Mouse (Mus musculus) cerebellum, postnatal 25 days (tissue): ENCODE results near the gene Pip5k1a.
"Not testable (repeated sequence)": the region's sequence is repeated elsewhere in the genome, so short reads cannot be mapped to it uniquely, and the experiment has no call there.

ENCODE experiments used
- DNase-seq, 2 experiments: peaks; one replicate each; pipeline ENCODE4 v3.0.0; 2021; ENCODE audit warnings: mixed read lengths in 2 of 2

Pip5k1a gene

DNA sequence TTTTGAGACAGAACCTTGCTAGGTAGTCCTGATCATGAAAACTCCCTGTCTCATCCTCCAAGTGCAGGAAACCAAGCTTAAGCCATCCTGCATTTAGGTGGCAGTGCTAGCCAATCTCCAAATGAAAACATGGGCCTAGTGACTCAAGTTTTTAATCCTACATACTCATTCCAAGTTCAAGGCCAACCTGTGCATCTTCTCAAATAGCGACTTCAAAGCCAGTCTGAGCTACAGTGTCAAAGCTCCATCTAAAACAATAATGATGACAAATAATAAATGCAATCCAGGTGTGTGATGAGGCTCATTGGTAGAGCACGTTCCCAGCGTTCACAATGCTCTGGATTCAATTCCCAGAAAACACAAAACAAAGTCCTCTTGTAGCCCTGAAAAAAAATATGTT is 65.1 kb downstream of the Pip5k1a start:
- no peak for DNase-seq

DNA sequence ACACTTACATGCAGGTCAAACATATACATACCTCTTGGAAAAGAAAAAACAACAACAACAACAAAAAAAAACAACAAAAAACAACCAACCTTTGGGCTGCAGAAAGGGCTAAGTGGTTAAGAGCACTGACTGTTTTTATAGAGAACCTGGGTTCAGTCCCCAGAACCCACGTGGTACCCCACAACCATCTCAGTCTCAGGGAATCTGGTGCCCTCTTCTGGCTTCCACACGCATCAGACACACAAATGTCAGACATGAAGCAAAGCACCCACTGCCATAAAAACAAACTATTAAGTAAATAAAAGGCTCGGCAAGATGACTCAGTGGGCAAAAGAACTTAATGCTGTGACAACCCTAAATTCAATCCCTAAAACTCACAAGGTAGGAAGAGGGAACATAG is 76.8 kb downstream of the Pip5k1a start:
- no peak for DNase-seq

DNA sequence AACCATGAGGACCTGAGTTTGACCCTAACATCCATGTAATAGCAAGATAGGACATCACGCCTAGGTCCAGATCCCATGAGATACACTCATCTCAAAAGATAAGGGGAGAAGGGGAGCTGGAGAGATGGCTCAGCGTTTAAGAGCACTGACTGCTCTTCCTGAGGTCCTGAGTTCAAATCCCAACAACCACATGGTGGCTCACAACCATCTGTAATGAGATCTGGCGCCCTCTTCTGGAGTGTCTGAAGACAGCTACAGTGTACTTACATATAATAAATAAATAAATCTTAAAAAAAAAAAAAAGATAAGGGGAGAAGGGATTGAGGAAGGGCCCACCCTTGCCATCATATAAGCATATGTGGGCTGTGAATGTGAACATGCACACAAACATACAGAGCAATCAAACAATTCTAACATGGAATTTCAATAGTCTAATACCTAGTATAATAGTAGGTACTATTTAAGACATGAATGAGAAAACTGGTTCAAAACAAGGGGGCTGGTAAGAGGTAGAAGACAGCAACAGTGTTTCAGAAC is 77.4 kb downstream of the Pip5k1a start:
- DNase-seq: not testable (repeated sequence)

DNA sequence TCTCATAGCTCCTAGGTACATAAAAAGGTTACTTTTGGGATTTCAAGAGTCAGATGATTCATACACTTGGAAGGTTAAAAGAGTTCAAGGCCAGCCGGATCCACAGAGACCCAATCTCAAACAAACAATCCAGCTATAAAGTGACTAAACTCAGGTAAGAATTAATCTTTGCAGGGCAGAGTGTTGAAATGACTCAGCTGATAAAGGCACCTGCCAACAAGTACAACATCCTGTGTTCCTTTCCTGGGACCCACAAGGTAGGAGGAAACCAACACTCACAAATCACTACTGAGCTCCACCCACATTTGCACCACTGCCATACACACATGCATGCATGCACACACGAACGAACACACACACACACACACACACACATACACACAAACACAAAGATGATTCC is 78.1 kb downstream of the Pip5k1a start:
- DNase-seq: no peak

DNA sequence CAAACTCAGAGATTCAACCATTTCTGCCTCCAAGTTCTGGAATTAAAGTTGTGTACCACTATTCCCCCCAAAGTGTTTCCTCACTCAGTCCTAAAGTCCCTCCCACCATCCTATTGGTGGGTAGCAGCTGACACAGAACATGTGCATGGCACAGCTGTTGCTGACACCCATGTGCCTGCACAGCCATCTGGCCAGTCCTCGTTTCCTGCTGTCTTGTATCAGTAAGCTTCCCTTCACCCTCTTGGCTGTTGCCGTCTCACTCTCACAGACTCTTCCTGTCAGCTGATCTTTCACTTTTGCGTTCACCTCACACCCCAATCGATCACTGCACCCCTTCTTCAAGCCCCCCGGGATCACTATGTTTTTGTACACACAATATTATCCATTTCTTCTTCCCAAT is 79.0 kb downstream of the Pip5k1a start:
- DNase-seq: no peak

DNA sequence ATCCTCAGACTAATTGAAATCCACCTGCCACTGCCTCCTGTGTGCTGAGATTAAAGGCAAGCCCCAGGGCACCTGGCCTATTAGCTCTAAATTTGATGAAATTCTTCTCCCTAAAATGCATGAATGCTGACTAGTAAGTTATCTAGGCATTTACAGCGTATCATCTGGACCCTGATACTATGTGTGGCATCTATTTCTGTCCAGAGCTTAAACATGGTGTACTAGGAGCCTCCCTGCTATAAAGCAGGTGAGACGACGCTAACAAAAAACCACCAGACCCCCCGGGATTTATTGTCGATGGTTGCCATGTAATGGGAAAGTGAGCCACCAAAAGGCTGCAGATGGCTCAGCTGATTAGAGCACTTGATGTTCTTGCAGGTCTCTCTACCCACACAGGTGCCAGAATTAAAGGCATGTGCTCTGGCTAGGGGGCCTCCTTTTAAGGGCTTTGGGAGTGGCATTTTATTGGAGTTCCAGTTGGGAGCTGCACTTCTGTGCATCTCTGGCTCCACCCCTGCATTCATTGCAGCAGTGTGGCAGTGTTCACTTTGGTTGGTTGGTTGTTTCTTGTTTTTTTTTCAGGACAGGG is 79.6 kb downstream of the Pip5k1a start:
- no peak for DNase-seq

DNA sequence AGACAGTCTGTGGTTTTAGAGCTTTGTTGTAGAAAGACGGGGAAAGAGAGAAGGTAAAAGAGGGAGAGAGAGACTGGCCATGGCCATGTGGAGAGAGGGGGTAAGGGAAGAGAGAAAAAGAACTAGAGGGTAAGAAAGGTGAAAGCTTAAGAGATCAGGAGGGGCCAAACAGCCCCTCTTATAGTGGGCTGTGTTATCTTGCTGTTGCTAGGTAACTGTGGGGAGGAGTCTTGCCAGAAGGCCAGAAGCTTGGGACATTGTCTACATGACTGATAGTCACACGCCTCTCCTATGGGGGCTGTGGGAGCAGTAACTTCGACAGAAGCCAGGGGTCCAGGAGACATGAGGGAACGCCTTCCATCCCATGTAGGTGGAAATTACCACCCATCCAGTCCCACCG is 81.5 kb downstream of the Pip5k1a start:
- DNase-seq: no peak

DNA sequence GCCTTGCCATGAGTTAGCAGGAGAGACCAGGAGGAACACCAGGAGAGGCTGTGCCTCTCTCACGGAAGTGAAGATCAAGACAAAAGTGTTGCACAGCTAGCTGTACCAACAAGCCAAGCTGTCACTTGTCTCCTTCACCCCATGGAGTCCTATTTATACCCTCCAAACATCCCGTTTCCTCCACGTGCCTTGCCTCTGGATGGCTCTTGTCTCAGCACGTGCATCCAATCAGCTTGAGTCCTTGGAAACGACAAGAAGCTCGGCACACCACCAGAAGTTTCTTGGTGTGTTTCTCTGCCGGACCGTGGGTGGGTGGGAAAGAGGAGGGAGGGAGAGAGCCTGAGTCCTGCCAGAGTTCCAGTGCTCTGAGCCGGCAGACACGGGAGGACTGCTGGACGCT is 82.2 kb downstream of the Pip5k1a start:
- peak in 1 of 2 experiments; percentile 22 for DNase-seq

DNA sequence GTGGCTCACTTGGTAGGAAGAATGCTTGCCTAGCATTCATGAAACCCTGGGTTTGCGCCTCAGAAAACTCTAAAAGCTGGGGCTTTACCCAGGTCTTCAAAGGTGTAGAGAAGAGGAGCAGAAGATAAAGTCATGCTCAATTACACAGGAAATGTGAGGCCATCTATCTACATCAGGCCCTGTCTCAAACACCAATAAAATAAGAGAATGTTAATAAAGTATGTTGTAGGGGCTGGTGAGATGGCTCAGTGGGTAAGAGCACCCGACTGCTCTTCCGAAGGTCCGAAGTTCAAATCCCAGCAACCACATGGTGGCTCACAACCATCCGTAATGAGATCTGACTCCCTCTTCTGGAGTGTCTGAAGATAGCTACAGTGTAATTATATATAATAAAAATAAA is 85.8 kb downstream of the Pip5k1a start:
- DNase-seq: not testable (repeated sequence)

DNA sequence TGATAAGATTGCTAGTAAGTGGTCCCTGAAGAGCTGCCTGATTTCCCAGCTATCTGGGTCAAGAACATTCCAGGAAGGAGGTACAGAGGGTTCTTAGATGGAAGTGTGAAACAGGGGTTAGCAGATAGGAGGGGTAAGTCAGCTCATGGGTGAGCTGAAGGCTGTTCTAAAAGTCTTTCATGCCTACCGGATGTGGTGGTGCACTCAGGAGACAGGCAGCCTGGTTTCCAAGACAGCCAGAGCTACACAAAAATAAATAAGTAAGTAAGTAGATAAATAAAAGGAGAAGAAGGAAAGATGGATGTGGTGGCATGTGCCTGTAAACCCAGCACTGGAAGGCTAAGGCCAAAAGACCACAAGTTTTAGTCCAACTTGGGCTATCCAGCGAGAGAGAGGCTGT is 88.0 kb downstream of the Pip5k1a start:
- DNase-seq: no peak

DNA sequence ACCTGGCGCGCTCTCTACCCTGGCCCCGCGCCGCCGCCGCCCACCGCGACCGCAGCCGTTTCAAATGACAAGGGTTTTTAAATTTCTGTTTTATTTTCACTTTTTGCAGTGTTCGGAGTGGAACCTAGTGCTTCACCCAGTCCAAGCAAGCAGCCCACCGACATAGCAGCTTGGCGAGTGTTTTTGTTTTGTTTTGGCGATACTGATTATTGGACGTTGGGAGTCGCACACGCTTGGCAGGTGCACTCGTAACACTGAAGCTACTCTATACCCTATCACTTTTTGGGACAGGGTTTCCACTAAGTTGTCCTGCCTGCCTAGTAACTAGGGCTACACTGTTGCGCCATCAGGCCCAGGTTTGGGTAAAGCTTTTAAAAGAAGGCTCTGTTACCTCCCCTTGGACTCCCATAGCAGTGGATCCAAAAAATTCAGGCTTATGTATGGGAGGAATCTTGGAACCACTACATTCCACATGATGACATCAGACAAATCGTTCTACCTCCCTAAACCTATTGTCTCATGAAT is 90.1 kb downstream of the Pip5k1a start:
- no peak for DNase-seq

DNA sequence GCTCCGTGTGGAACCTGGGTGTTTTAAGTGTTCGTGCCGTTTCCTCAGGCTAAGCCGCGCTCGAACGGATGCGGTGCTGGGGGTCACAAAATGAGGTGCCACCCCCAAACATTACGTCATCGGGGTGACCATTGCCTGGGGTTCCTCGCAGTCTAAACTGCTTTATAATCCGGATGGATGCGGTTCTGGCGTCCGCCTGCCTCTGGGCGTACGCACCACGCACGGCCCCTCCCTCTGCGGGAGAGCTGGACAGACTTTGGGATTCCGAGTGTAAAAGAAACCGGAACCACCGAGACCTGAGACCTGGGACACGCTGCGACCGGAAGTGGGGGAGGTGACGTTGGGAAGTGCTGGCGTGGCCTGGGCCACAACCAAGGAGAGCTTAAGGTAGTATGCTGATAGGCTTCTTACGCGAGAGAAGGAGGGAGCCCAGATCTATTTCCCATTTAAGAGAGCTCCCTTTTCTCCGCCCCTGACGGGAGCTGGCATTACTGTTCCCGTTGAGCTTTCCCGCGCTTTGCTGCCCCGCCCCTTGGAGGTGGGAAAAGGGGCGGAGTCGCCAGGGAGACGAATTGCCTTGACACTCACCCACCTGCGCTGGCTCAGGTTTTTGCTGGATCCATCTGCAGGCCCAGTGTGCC is 90.7 kb downstream of the Pip5k1a start:
- DNase-seq: peak; percentile 97

DNA sequence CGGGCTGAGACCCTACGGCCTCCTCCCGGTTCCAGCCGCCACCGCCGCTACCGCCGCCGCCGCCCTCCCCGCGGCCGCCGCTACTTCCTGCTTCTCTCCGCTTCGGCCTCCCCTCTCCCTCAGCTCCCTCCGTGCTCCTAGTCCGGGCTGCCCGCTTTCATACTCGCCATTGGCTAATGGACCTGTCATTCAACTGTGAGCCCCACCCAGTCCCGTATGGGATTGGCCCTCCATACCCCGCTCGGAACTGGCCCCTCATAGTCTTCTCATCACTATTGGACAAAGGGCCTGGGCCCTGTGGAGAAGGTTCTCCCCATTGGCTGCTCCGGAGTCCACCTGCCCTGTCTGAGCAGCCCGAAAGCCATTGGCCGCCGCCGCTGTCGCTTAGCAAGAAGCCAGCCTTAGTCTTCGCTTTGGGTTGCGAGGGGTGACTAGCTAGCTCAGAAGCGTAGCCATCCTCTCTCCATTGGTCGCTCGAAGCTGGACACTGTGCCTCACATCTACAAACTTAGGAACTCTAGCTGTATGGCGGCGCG is 91.3 kb downstream of the Pip5k1a start, which contains the start of gene Zfp687:
Zfp687 (minus strand) TSS at position 112 of the 536 bp plus-strand sequence.
- peak; percentile 99 to 100 for DNase-seq

DNA sequence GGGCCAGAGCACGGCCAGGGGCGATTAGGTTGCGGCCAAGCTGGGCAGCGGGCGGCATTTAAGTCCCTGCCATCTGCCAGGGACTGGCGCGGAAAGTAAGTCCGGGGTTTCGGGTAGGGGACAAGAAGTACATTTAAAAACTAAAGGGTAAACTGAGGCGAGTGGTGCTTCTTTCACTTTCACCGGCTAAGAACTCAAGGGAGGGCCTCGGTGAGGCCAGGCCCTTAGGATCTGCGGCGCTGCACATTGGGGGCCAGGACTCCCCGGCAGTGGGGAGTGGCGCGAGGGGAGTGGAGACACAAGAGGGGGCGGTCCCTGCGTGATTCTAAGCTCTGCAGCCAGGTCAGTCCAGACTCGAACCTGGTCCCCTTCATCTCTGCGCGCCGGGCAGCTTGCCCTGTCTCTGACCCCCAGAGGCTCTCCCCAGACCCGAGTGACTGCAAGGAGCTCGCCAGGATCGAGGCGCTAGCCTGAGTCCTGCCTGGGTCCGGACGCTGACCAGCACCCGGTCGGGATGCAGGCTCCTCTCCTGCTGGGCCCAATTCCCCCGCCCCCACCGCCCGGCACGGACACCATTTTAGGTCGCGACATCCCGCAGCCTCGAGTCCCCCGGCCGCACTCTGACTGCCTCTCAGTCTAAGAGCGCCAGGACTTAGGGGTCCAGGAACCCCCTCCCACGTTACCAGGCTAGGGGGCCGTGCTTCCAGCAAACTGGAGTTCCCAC is 92.1 kb downstream of the Pip5k1a start:
- peak; percentile 76 to 79 for DNase-seq

DNA sequence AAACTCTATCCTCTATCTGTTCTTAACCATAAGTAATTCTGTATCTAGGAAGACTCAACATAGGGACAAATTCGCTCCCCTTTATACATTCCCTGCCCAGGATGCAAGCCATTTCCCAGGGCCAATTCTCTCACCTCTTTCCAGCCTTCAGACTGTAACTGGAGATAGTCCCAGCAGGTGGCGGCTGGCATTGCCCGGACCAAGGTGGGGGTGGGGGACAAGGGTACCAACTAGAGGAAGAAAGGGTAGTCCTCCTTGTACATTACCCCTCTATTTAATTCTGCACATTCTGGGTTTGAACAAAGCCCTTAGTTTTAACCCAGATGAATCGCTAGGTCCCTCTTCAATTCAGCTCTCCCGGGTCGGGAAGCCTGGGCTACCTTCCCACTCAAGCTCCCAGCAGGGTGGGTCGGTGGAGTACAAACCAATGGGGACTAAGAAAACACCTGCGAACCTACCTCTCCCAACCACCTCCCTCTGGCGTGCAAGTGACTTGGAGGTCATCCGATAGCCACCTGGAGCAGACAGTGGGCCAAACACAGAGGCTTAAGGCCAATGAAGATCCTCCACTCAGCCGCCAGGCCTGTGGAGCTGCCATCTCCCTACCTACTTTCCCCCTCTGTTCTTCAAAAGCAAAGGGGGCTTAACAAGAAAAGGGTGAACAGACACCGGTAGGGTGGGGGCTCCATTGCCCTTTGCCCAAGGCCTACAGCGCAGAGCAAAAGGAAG is 92.9 kb downstream of the Pip5k1a start:
- peak in 1 of 2 experiments; percentile 80 for DNase-seq

DNA sequence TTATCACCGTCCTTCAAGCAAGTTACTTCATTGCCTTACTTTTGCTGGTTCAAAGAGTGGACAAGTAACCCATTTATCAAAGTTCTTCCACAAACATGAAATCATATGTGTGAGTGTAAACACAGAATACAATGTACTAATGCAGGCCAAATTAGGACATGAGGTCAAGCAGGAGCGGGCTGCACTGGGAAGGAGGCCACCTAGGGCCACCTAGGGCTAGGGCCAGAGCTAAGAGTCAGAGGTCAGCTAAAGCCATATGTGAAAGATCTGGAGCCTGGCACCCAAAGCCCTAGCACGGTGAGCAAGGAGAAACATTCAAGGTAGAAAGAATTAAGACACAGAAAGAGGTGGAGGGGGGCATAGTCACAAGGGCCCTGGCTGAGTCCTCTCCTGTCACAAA is 93.7 kb downstream of the Pip5k1a start:
- DNase-seq: no peak

DNA sequence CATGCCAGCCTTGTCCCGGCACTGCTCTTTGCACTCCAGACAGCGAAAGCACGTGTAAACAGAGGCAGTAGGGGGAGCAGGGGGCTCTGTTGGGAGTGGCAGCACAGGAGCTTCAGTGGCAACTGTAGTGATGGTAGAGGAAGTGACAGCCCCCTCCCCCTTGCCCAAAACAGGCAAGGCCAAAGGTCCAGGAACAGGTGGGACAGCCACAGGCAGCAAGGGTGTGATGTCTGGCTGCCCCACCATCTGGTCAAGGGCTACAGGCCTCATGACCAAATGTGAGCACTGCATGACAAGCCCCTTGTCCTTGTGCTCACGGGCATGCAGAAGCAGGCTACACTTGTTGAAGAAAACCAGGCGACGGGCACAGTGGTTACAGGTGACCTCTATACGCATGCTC is 96.3 kb downstream of the Pip5k1a start:
- peak; percentile 43 to 53 for DNase-seq
